Mouse (Mus musculus) hindbrain, embryonic 11.5 days (tissue): ENCODE data around the gene Acat2. TPM values are rescaled to one million over a fixed set of nuclear protein-coding genes. Genes with fewer than 3 reads are reported as not detected.

ENCODE experiments used
- ATAC-seq: fragments of 200-750 bp; cut with Nextera tagmentation; 2 replicates; pipeline ENCODE4 v1.8.0; 2017; ENCODE audit warnings: mild to moderate bottlenecking, moderate TSS enrichment, moderate library complexity; ENCODE audit not compliant: low FRiP score
- DNase-seq: peaks from one replicate; pipeline ENCODE4 v3.0.0-alpha.2; 2015; ENCODE audit warnings: low spot score
- H3K27ac ChIP-seq: fragments of 300-500 bp; sonication (generic); 2 replicates; pipeline ENCODE4 v1.5.1; 2014; ENCODE audit warnings: mild to moderate bottlenecking, low read depth, low read length
- H3K27me3 ChIP-seq: fragments of 300-500 bp; sonication (generic); 2 replicates; pipeline ENCODE4 v1.6.1; 2014; ENCODE audit warnings: mild to moderate bottlenecking, low read length, moderate library complexity, mixed read lengths; ENCODE audit not compliant: control insufficient read depth, insufficient read depth
- H3K36me3 ChIP-seq: fragments of 300-500 bp; sonication (generic); 2 replicates; pipeline ENCODE4 v1.6.1; 2014; ENCODE audit warnings: mild to moderate bottlenecking, low read length, moderate library complexity, mixed read lengths; ENCODE audit not compliant: control insufficient read depth, insufficient read depth
- H3K4me1 ChIP-seq: fragments of 300-500 bp; sonication (generic); replicated peaks from 2 replicates; pipeline ENCODE4 v1.6.1; 2014; ENCODE audit warnings: low read length, mixed read lengths; ENCODE audit not compliant: control insufficient read depth, insufficient read depth
- H3K4me2 ChIP-seq: fragments of 300-500 bp; sonication (generic); replicated peaks from 2 replicates; pipeline ENCODE4 v1.6.1; 2014; ENCODE audit warnings: mild to moderate bottlenecking, low read depth, low read length
- H3K4me3 ChIP-seq: fragments of 300-500 bp; sonication (generic); 2 replicates; pipeline ENCODE4 v1.5.1; 2014; ENCODE audit warnings: low read depth, low read length
- H3K9ac ChIP-seq: fragments of 300-500 bp; sonication (generic); 2 replicates; pipeline ENCODE4 v1.6.1; 2014; ENCODE audit warnings: low read depth, low read length
- H3K9me3 ChIP-seq: fragments of 300-500 bp; sonication (generic); 2 replicates; pipeline ENCODE4 v1.6.1; 2016; ENCODE audit warnings: low read length; ENCODE audit not compliant: control insufficient read depth
- WGBS: fragments of 180-500 bp; shearing (Covaris S2); extraction: QIAGEN DNeasy Blood & Tissue Kit; methylation state at CpG from one replicate; pipeline ENCODE4 v1.1.7; 2014; 5-methylcytosine and 5-hydroxymethylcytosine counted together
- polyA plus RNA-seq: library from polyadenylated mRNA; unstranded; fragments of >200 nt; fragmentation: Nextera tagmentation; extraction: Ambion mirVana; gene quantifications from 2 replicates; pipeline ENCODE4 v1.2.1, GENCODE M21; 2014

Acat2 gene
- polyA plus RNA-seq, 1 experiment from 2014 or later, result 244 TPM

GRCm38 (mm10) chr17:12925001-12925400, 35.5 kb downstream of the Acat2 start:
- Histone ChIP-seq H3K4me1 (no peaks in the 10 kb centered on the region), H3K27ac (no peak overlapping the region), H3K4me2 (no peak overlapping the region), H3K9me3 (no peaks in the 10 kb centered on the region), H3K27me3 (no peaks in the 10 kb centered on the region), H3K36me3 (peaks cover 26% of the 10 kb centered on the region), H3K9ac (no peak overlapping the region), H3K4me3 (no peak overlapping the region)
- WGBS, result 93% methylated on average over 3 of the region's 3 CpGs
- DNase-seq (no peak), ATAC-seq (no peak)

- Histone ChIP-seq H3K9me3 (no peaks in the 10 kb centered on the region), H3K4me3 (no peak overlapping the region), H3K4me2 (no peak overlapping the region), H3K36me3 (peaks cover 27% of the 10 kb centered on the region), H3K4me1 (no peaks in the 10 kb centered on the region), H3K9ac (no peak overlapping the region), H3K27me3 (no peaks in the 10 kb centered on the region), H3K27ac (no peak overlapping the region)
- WGBS, result 97% methylated on average over 1 of the region's 1 CpGs
- ATAC-seq (no peak), DNase-seq (no peak)
Observed at GRCm38 (mm10) chr17:12921073-12921472, 39.5 kb downstream of the Acat2 start.

GRCm38 (mm10) chr17:12916588-12917380, 43.8 kb downstream of the Acat2 start:
- 1% methylated on average over 40 of the region's 40 CpGs for WGBS
- DNase-seq, result no peak
- peaks cover 11% of the 10 kb centered on the region for H3K36me3 ChIP-seq

GRCm38 (mm10) chr17:12915881-12916583, 44.5 kb downstream of the Acat2 start, which contains the start of gene Mrpl18:
Gene Mrpl18 (minus strand): TSS chr17:12916345.
- Histone ChIP-seq H3K9me3 (no peaks in the 10 kb centered on the region), H3K27ac (peak within 1 kb of the TSS; percentile 78), H3K4me3 (peak within 1 kb of the TSS; percentile 87), H3K36me3 (peaks cover 8% of the 10 kb centered on the region), H3K27me3 (no peaks in the 10 kb centered on the region), H3K4me2 (peak within 1 kb of the TSS; percentile 83), H3K9ac (peak within 1 kb of the TSS; percentile 93), H3K4me1 (no peaks in the 10 kb centered on the region)
- ATAC-seq (peak; percentile 99), DNase-seq (peak; percentile 99)
- under 1% methylated on average over 56 of the region's 56 CpGs for WGBS

More at GRCm38 (mm10) chr17:12916588-12917380, 43.8 kb downstream of the Acat2 start:
- peak overlapping the region; percentile 87 for H3K4me3 ChIP-seq
- peak; percentile 79 for ATAC-seq
- H3K27ac ChIP-seq, result peak overlapping the region; percentile 78
- no peaks in the 10 kb centered on the region for H3K4me1 ChIP-seq
- no peaks in the 10 kb centered on the region for H3K27me3 ChIP-seq
- H3K9me3 ChIP-seq, result no peaks in the 10 kb centered on the region
- H3K9ac ChIP-seq, result peak overlapping the region; percentile 93
- H3K4me2 ChIP-seq, result peak overlapping the region; percentile 55

GRCm38 (mm10) chr17:12915488-12915880, 45.1 kb downstream of the Acat2 start, which contains the start of gene Tcp1:
Gene Tcp1 (plus strand): TSS chr17:12915701.
- DNase-seq (no peak), ATAC-seq (peak; percentile 10)
- Histone ChIP-seq H3K4me1 (no peaks in the 10 kb centered on the region), H3K4me3 (peak within 1 kb of the TSS; percentile 87), H3K9ac (peak within 1 kb of the TSS; percentile 93), H3K9me3 (no peaks in the 10 kb centered on the region), H3K27me3 (no peaks in the 10 kb centered on the region), H3K4me2 (peak within 1 kb of the TSS; percentile 83), H3K27ac (peak within 1 kb of the TSS; percentile 78), H3K36me3 (peaks cover 7% of the 10 kb centered on the region)
- WGBS, result 2% methylated on average over 18 of the region's 18 CpGs

- Histone ChIP-seq H3K9ac (no peak overlapping the region), H3K27ac (no peak overlapping the region), H3K4me3 (no peak overlapping the region), H3K36me3 (peaks cover 5% of the 10 kb centered on the region), H3K4me1 (no peaks in the 10 kb centered on the region), H3K27me3 (no peaks in the 10 kb centered on the region), H3K4me2 (no peak overlapping the region), H3K9me3 (no peaks in the 10 kb centered on the region)
- ATAC-seq (no peak), DNase-seq (no peak)
- 88% methylated on average over 8 of the region's 8 CpGs for WGBS
Observed at GRCm38 (mm10) chr17:12910391-12910790, 50.2 kb downstream of the Acat2 start.

GRCm38 (mm10) chr17:12909361-12910280, 50.9 kb downstream of the Acat2 start, which contains the start of gene Pnldc1:
Gene Pnldc1 (minus strand): TSS chr17:12910230.
- no peaks in the 10 kb centered on the region for H3K9me3 ChIP-seq
- H3K27me3 ChIP-seq, result no peaks in the 10 kb centered on the region
- H3K4me2 ChIP-seq, result no peak within 1 kb of the TSS
- ATAC-seq (no peak), DNase-seq (no peak)
- H3K4me3 ChIP-seq, result no peak within 1 kb of the TSS
- WGBS, result 81% methylated on average over 35 of the region's 35 CpGs
- no peaks in the 10 kb centered on the region for H3K4me1 ChIP-seq
- H3K27ac ChIP-seq, result no peak within 1 kb of the TSS
- no peak within 1 kb of the TSS for H3K9ac ChIP-seq
- H3K36me3 ChIP-seq, result peaks cover 5% of the 10 kb centered on the region

GRCm38 (mm10) chr17:12906436-12906835, 54.1 kb downstream of the Acat2 start:
- Histone ChIP-seq H3K9ac (no peak overlapping the region), H3K9me3 (no peaks in the 10 kb centered on the region), H3K4me2 (no peak overlapping the region), H3K36me3 (no peaks in the 10 kb centered on the region), H3K27ac (no peak overlapping the region), H3K27me3 (no peaks in the 10 kb centered on the region), H3K4me3 (no peak overlapping the region), H3K4me1 (peaks cover 4% of the 10 kb centered on the region; the same call in 1 of the 2 replicates)
- ATAC-seq, result no peak
- WGBS, result 90% methylated on average over 9 of the region's 9 CpGs
- no peak for DNase-seq
